Mouse (Mus musculus) lung, embryonic 16.5 days (tissue): ENCODE results near the gene Scamp1. TPM values are rescaled to one million over a fixed set of nuclear protein-coding genes. Genes with fewer than 3 reads are reported as not detected.

ENCODE experiments used
- ATAC-seq: fragments of 200-750 bp; cut with Nextera tagmentation; 2 replicates; pipeline ENCODE4 v1.8.0; 2017; ENCODE audit warnings: low read depth, mild to moderate bottlenecking, moderate library complexity
- H3K27ac ChIP-seq: fragments of 300-500 bp; sonication (generic); 2 replicates; pipeline ENCODE4 v1.5.1; 2014; ENCODE audit warnings: mild to moderate bottlenecking, control low read depth, low read length
- H3K27me3 ChIP-seq: fragments of 300-500 bp; sonication (generic); 2 replicates; pipeline ENCODE4 v1.6.1; 2014; ENCODE audit warnings: low read depth, low read length, mixed read lengths; ENCODE audit not compliant: control insufficient read depth, insufficient read depth
- H3K36me3 ChIP-seq: fragments of 300-500 bp; sonication (generic); 2 replicates; pipeline ENCODE4 v1.6.1; 2014; ENCODE audit warnings: low read length; ENCODE audit not compliant: control insufficient read depth, insufficient read depth
- H3K4me1 ChIP-seq: fragments of 300-500 bp; sonication (generic); replicated peaks from 2 replicates; pipeline ENCODE4 v1.6.1; 2014; ENCODE audit warnings: low read length, mixed read lengths; ENCODE audit not compliant: control insufficient read depth, insufficient read depth
- H3K4me2 ChIP-seq: fragments of 300-500 bp; sonication (generic); 2 replicates; pipeline ENCODE4 v1.6.1; 2014; ENCODE audit warnings: low read depth, low read length, control low read depth
- H3K4me3 ChIP-seq: fragments of 300-500 bp; sonication (generic); 2 replicates; pipeline ENCODE4 v1.5.1; 2014; ENCODE audit warnings: mild to moderate bottlenecking, low read length, control low read depth
- H3K9ac ChIP-seq: fragments of 300-500 bp; sonication (generic); 2 replicates; pipeline ENCODE4 v1.6.1; 2014; ENCODE audit warnings: low read length, control low read depth
- H3K9me3 ChIP-seq: fragments of 300-500 bp; sonication (generic); 2 replicates; pipeline ENCODE4 v1.6.1; 2016; ENCODE audit warnings: low read length; ENCODE audit not compliant: control insufficient read depth
- WGBS: fragments of 180-500 bp; shearing (Covaris S2); extraction: QIAGEN DNeasy Blood & Tissue Kit; methylation state at CpG from one replicate; pipeline ENCODE4 v1.1.7; 2014; 5-methylcytosine and 5-hydroxymethylcytosine counted together
- polyA plus RNA-seq: library from polyadenylated mRNA; unstranded; fragments of >200 nt; fragmentation: Nextera tagmentation; extraction: Ambion mirVana; gene quantifications from 2 replicates; pipeline ENCODE4 v1.2.1, GENCODE M21; 2015

Scamp1 gene
- polyA plus RNA-seq, 1 experiment from 2014 or later, result 33.0 TPM

DNA sequence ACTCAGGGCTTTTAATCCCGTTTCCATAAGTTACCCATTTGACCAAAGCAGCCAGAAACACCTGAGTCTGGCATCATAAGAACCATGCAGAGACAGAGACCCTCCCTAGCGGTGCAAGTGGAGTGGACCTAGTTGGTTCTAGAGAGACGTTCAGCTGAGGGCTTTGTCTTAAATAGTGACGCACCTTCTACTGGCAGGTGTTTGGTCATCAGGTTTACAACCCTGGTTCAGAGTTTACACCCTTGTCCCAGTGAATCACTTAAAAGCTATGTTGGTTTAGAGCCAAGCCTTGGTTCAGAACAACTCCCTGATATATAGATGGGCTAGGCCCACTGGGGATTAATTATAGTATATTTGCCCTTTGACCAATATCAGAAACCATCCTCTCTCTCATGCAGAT, 92.4 kb downstream of the Scamp1 start:
- Histone ChIP-seq H3K4me1 (no peaks in the 10 kb centered on the region), H3K36me3 (peaks cover 3% of the 10 kb centered on the region), H3K9me3 (no peaks in the 10 kb centered on the region), H3K4me3 (no peak overlapping the region), H3K27ac (no peak overlapping the region), H3K27me3 (no peaks in the 10 kb centered on the region), H3K4me2 (no peak overlapping the region), H3K9ac (no peak overlapping the region)
- 85% methylated on average over 4 of the region's 4 CpGs for WGBS
- no peak for ATAC-seq

- H3K4me1 ChIP-seq, result 0 out of 2 replicates have a peak, but pooled peaks cover 4% of the 10 kb centered on the region
- WGBS, result 86% methylated on average over 1 of the region's 1 CpGs
- no peak overlapping the region for H3K27ac ChIP-seq
- no peak; the same call in 1 of the 2 replicates for ATAC-seq
- H3K36me3 ChIP-seq, result peaks cover 3% of the 10 kb centered on the region
- no peaks in the 10 kb centered on the region for H3K27me3 ChIP-seq
- H3K9me3 ChIP-seq, result no peaks in the 10 kb centered on the region
- no peak overlapping the region for H3K4me3 ChIP-seq
- H3K4me2 ChIP-seq, result no peak overlapping the region
- H3K9ac ChIP-seq, result no peak overlapping the region
Measured at GRCm38 (mm10) chr13:94190386-94190785, 95.3 kb downstream of the Scamp1 start.

DNA sequence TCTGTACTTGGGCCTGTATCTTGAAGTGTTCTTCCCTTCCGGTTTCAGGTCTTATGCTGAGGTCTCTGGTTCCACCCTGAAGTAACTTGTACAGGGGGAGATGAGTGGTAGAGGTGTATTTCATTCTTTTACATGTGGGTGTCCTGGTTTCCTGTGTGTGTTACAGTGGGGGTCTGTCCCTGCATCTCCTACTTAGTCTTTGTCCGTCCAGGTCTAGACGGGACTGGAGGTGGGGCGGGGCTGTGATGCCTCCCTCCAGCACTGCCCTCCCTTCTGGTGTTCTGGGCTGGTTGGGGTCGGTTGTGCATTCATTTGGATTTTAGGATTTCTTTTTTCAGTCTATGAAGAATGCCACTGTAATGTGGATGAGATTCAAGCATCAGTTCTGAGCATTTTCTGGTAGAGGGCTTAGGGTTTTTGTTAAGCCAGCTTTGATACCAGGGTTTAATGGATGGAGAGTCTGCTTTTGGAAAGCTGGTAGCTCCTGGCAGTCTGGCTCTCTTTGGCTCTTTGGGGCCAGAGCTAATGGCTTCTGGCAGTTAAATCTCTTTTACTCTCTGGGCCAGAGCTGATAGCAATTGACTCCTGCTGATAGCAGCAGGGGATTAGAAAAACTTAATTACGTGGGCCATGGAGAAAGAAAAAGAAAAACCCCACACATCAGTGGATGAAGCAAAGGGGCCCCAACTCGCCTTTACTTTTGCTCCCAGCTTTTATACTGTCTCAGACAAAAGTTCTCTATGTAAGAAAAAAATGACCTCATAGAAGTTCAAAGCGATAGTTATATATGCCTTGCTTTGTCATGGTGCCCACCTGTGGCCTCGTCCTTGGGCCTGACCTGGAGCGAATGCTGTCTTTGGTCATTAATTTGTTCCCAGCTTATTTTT, 97.2 kb downstream of the Scamp1 start:
- Histone ChIP-seq H3K9me3 (no peaks in the 10 kb centered on the region), H3K4me1 (peaks cover 9% of the 10 kb centered on the region; the same call in 1 of the 2 replicates), H3K4me3 (no peak overlapping the region), H3K4me2 (no peak overlapping the region), H3K36me3 (no peaks in the 10 kb centered on the region; the same call in 1 of the 2 replicates), H3K27ac (no peak overlapping the region), H3K9ac (no peak overlapping the region), H3K27me3 (no peaks in the 10 kb centered on the region)
- no peak for ATAC-seq
- WGBS, result 72% methylated on average over 10 of the region's 10 CpGs

- Histone ChIP-seq H3K27ac (no peak overlapping the region), H3K4me1 (peaks cover 18% of the 10 kb centered on the region), H3K36me3 (no peaks in the 10 kb centered on the region), H3K9me3 (no peaks in the 10 kb centered on the region), H3K4me2 (no peak overlapping the region), H3K27me3 (no peaks in the 10 kb centered on the region), H3K9ac (no peak overlapping the region), H3K4me3 (no peak overlapping the region)
- 80% methylated on average over 5 of the region's 6 CpGs for WGBS
- ATAC-seq, result no peak
Measured at GRCm38 (mm10) chr13:94185631-94186030, 100.0 kb downstream of the Scamp1 start.

DNA sequence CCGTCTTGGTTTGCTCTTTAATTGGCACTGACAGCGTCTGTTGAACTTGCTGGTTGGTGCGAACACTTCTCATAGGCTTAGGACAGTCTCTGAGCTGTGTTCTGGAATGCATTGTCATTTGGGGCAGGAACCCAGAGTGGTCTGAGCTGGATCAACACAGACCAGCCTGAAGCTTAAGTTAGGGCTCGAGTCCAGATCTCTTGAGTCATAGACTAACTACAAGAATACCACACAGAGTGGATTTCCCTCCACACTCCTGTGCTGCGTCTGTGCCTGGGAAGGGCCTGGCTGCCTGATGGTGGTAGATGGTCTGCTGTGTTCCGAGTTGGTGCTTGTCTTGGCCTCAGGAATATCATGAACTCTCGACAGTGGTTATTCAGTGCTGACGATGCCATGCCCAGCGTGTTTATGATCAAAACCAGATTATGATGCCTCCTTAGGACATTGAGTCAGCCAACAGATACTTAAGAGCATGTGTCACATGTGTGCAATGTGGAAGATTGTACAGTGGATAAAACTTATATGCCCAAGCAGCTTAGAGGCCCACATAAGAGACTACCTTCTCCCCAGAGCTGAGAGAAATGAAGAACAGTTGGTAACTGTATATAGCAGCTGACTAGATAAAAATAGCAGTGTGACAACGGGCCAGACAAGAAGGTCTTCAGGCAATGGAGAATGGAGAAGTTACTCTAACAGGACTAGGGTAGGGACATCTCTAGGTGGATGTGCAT, 100.8 kb downstream of the Scamp1 start:
- H3K36me3 ChIP-seq, result no peaks in the 10 kb centered on the region
- ATAC-seq, result no peak
- peaks cover 18% of the 10 kb centered on the region for H3K4me1 ChIP-seq
- 79% methylated on average over 10 of the region's 10 CpGs for WGBS
- no peak overlapping the region for H3K4me2 ChIP-seq
- no peaks in the 10 kb centered on the region for H3K27me3 ChIP-seq
- H3K9me3 ChIP-seq, result no peaks in the 10 kb centered on the region
- H3K27ac ChIP-seq, result no peak overlapping the region
- no peak overlapping the region for H3K4me3 ChIP-seq
- no peak overlapping the region for H3K9ac ChIP-seq

- 60% methylated on average over 8 of the region's 8 CpGs for whole genome bisulfite sequencing
- no peak for ATAC-seq
- no peak overlapping the region for H3K9ac ChIP-seq
Measured at GRCm38 (mm10) chr13:94183372-94184021, 102.2 kb downstream of the Scamp1 start.

GRCm38 (mm10) chr13:94182026-94182425, 103.6 kb downstream of the Scamp1 start:
- Histone ChIP-seq H3K9ac (no peak overlapping the region), H3K4me2 (no peak overlapping the region), H3K4me1 (peaks cover 22% of the 10 kb centered on the region), H3K27ac (no peak overlapping the region), H3K36me3 (no peaks in the 10 kb centered on the region), H3K9me3 (no peaks in the 10 kb centered on the region), H3K27me3 (no peaks in the 10 kb centered on the region), H3K4me3 (no peak overlapping the region)
- ATAC-seq, result no peak
- 75% methylated on average over 5 of the region's 5 CpGs for WGBS

More at GRCm38 (mm10) chr13:94183372-94184021, 102.2 kb downstream of the Scamp1 start:
- Histone ChIP-seq H3K4me3 (no peak overlapping the region), H3K4me1 (peaks cover 18% of the 10 kb centered on the region), H3K27ac (no peak overlapping the region), H3K27me3 (no peaks in the 10 kb centered on the region), H3K9me3 (no peaks in the 10 kb centered on the region), H3K4me2 (no peak overlapping the region), H3K36me3 (no peaks in the 10 kb centered on the region)

DNA sequence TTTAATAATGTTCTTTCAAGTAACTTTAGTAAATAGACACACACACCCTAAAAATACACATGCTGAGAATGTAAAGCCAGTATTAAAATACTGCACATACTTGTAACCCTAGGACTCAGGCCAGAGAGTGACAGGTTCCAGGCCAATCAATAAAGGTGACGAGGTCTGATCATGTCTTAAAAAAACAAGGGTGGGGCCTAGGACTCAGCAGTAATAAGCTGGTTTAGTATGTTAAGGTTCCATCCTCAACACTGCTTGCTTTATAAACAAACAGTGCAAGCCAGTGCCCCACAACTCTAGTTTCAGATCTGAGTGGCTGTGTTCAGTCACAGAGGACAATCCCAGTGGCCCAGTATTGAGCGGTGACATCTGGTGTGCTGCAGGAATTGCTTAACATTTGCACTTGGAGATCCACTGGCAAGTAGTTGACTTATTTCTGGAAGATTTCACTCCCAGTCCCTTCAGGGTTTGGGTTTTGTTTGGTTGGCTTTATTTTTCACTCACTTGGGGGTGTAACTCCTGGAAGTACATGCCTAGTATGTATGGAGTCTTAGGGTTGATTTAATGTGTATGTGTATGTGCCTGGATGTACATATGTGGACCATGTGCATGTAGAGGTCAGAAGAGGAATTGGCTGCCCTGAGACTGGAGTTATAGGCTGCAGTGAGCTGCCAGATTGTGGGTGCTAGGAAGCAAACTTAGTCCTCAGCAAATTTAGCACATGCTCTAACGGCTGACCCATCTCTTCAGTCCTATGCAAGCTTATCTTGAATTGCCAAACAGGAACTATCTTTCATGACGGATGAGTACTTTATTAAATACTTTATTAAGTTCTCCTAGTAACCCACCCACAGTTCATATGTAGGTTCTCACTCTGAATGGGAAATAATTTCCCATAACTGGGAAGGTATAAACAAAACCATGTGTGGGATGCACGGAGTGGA, 104.9 kb downstream of the Scamp1 start:
- H3K27me3 ChIP-seq, result no peaks in the 10 kb centered on the region
- H3K9me3 ChIP-seq, result no peaks in the 10 kb centered on the region
- H3K36me3 ChIP-seq, result no peaks in the 10 kb centered on the region
- H3K4me1 ChIP-seq, result peaks cover 20% of the 10 kb centered on the region
- H3K4me3 ChIP-seq, result no peak overlapping the region
- H3K4me2 ChIP-seq, result no peak overlapping the region
- 66% methylated on average over 5 of the region's 5 CpGs for WGBS
- ATAC-seq, result peak; percentile 64
- H3K27ac ChIP-seq, result peak overlapping the region; percentile 42; the same call in 1 of the 2 replicates
- H3K9ac ChIP-seq, result no peak overlapping the region
